Mouse (Mus musculus): Measurements from ENCODE around the gene Btbd2.
"Not testable (repeated sequence)": the region's sequence is repeated elsewhere in the genome, so short reads cannot be mapped to it uniquely, and the experiment has no call there.

The Btbd2 gene

DNA sequence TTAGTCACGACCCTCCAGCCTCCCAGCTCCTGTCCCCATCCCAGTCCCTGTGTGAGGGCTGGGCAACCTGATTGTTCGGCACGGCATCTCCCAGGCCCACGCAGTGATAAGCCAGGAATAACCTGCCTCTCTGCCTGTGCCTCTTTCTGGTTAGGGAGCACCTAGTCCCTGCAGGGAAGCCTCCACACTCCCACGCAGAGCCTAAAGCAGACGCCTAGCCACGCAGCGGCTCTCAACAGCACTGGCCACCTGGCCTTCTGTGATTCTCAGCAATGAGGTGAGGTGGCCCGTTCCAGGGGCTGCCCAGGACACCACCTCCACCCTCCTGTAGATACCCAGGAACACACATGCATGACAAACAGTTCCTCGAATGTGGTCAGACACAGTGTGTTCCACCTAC lies 6.5 kb downstream of the Btbd2 start:
- DNase-seq (ENCODE audit: low read depth in 1 of 2, low spot score in 2 of 2), result no peak

- not testable (repeated sequence) for DNase-seq (ENCODE audit: low read depth in 1 of 2, low spot score in 2 of 2)
Measured at GRCm38 (mm10) chr10:80649910-80650309, 7.0 kb downstream of the Btbd2 start.

DNA sequence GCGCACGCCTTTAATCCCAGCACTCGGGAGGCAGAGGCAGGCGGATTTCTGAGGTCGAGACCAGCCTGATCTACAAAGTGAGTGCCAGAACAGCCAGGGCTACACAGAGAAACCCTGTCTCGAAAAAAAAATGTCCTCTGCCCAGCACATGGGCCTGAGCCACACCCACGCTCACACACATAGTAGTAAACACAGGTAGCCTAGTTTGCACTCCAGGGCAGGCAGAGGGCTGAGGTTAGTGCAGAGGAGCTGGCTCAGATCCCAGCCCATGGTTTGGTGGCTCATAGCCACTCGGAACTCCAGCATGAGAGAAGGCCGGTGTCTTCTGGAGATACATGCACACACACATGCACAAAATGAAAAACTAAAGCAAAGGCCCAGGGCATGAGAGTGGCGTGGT lies 9.9 kb downstream of the Btbd2 start:
- no peak for DNase-seq (ENCODE audit: low read depth in 1 of 2, low spot score in 2 of 2)

DNA sequence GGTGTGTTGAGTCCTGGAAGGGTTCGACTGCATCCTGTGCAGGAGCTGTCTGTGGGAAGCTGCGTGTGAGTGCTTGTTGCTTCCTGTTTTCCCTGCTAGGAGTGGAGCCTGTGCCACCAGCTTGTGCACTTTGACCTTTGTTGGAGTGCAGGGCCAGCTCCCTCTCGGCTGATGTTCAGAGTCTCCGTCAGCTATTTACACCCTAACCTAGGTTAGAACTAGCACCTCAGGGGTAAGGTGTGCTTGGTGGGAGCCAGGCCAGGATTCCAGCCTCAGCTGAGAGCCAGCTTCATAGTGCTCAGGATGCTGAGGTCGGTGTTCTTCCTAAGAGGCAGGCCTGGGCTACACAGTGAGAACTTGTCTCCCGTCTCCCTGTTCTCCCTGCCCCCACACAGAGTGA lies 21.5 kb downstream of the Btbd2 start:
- no peak for DNase-seq (ENCODE audit: low read depth in 1 of 2, low spot score in 2 of 2)

- no peak for DNase-seq (ENCODE audit: low read depth in 1 of 2, low spot score in 2 of 2)
Measured at GRCm38 (mm10) chr10:80628925-80629324, 27.9 kb downstream of the Btbd2 start.

GRCm38 (mm10) chr10:80627685-80628084 lies 29.2 kb downstream of the Btbd2 start:
- DNase-seq (ENCODE audit: low read depth in 1 of 2, low spot score in 2 of 2), result no peak

- DNase-seq (ENCODE audit: low read depth in 1 of 2, low spot score in 2 of 2), result no peak
Measured at GRCm38 (mm10) chr10:80625764-80626163, 31.1 kb downstream of the Btbd2 start.

DNA sequence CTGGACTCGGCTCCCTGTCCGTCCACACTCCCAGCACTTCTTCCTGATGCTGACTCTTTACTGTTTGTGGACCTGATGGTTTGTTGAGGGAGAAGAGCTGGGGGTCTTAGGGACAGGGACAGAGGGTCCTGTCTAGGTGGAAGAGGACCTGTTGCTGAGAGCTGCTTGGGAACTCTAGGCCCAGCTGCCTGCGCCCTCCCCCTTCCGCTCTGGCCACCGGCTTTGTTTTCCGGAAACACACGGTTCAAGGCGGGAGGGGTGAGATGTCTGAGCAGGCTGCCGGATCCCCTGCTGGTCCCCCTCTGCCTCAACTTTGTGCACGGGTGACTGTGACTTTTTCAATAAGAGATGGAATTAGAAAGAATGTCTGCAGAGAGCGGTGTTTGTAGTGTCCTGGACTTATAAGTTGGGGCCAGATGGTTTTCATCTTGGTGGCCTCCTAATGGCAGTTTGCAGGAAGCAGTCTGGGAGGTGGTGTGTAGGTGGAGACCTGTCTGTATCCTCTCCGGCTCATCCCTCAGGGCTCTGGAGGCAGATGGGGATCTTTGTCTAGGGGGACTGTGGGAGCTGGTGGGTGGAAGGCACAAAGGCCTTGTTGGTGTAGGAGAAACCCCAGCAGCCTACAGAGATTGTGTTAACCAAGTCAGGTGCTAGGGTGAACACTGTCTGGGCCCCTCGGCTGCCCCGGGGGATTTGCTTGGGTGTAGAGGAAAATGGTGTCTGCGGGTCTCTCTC lies 33.2 kb downstream of the Btbd2 start:
- peak in 1 of 2 experiments; percentile 48 for DNase-seq (ENCODE audit: low read depth in 1 of 2, low spot score in 2 of 2)

DNA sequence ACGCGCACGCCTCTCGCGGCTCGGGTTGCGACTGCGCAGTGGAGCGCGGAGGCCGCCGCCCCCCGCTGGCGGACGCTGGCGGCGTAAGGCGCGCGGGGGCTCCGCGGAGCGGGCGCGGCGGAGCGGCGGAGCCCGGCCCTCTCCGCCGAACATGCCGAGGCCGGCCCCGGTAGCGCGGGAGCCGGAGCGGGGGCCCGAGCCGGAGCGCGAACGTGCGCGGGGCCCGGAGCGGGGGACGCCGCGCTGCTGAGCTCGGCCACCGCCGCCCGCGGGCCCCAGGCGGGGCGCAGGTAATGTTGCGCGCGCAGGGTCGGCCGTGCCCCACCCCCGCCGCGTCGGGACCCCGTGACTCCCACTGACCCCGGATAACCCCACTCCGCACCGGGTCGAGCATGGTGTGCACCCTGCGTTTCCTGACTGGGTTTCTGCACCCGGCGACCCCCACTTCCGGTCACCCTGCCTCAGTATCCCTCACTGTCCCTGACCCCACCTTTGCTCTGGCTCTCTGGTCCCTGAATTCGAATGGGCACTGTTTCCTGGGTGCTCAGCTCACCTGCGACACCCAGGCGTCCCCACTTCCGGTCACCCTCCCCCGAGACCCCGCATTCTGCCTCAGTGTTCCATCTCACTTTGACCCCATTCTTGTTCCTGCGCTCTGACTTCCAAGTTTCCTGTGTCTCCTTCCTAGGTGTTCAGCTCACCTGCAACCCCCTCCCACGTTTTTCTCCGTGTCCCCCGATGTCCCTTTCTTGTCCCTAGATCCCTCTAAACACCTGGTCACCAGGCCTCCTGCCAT lies 34.0 kb downstream of the Btbd2 start, which contains the start of gene Csnk1g2:
Gene Csnk1g2 (plus strand): TSS at position 178 of the 796 bp plus-strand sequence.
- DNase-seq (ENCODE audit: low read depth in 1 of 2, low spot score in 2 of 2), result peak in 1 of 2 experiments; percentile 18

DNA sequence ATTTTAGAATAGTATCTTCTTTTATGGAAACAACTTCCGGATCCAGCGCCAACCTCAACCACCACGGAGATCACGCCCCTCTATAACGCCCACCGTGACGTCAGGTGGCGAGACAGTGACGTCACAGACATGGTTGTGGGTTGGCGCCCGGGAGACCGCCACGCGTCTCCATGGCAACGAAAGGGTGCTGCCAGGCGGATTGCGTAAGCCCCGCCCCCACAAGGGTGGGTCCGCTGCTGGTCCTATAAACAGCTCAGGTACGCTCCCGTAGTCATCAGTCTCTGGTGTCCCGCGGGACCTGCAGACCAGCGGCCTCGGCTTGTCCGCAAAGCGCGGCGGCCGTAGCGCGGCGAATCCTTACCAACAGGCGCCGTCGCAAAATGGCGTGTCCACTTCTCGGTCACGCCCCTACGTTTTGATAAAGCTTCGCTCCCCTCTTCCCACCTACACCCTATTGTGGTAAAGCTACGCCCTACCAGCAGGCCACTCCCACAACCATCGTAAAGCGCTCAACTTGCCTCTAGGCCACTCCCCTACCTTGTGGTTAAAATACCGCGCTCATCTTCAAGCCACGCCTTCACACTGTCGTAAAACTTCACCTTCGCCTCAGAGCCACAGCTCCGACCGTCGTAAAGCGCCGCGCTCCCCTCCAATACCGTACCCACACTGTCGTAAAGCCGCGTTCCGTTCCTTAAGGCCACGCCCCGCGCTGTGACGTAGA lies 34.8 kb downstream of the Btbd2 start:
- peak; percentile 97 to 100 for DNase-seq (ENCODE audit: low read depth in 1 of 2, low spot score in 2 of 2)

- DNase-seq (ENCODE audit: low read depth in 1 of 2, low spot score in 2 of 2), result no peak
Measured at GRCm38 (mm10) chr10:80621690-80621939, 35.3 kb downstream of the Btbd2 start.

GRCm38 (mm10) chr10:80620796-80621689 lies 35.8 kb downstream of the Btbd2 start:
- no peak for DNase-seq (ENCODE audit: low read depth in 1 of 2, low spot score in 2 of 2)

- DNase-seq (ENCODE audit: low read depth in 1 of 2, low spot score in 2 of 2), result no peak
Measured at GRCm38 (mm10) chr10:80620365-80620764, 36.5 kb downstream of the Btbd2 start.

- no peak for DNase-seq (ENCODE audit: low read depth in 1 of 2, low spot score in 2 of 2)
Measured at GRCm38 (mm10) chr10:80619465-80620244, 37.2 kb downstream of the Btbd2 start.

DNA sequence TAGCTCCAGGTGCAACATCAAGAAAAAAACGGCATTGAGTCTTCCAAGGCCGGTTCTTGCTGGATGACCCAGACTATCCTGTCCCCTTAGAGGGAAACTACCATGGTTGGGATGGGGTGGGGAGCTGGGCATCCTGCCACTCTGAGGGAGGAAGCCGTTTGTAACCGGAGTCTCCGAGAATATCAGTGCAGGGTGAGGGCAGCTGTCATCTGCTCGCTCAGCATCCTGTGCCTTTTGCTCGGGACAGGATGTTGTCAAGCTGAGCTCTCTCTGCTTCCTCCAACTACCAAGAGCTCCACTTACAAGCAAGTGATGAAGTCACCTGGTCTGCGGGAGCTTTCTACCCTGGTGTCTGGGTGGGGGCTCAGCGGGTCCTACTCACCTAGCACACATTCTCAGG lies 38.7 kb downstream of the Btbd2 start:
- DNase-seq (ENCODE audit: low read depth in 1 of 2, low spot score in 2 of 2), result no peak

GRCm38 (mm10) chr10:80614351-80614750 lies 42.5 kb downstream of the Btbd2 start:
- DNase-seq (ENCODE audit: low read depth in 1 of 2, low spot score in 2 of 2), result no peak

DNA sequence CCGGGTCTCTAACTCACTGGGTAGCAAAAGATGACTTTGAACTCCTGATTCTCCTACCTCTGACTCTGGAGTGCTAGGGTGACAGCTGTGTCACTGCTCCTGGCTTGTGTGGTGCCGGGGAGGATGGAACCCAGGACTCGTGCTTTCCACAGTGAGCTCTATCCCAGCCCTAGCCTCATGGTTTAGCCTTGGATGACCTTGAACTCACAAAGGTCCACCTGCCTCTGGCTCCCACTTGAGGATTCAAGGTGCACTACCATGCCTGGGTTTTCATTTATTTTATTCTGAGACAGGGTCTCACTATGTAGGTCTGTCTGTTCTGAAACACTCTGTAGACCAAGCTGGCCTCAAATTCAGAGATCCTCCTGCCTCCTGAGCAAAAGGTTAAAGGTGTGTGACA lies 43.0 kb downstream of the Btbd2 start:
- DNase-seq (ENCODE audit: low read depth in 1 of 2, low spot score in 2 of 2), result no peak

DNA sequence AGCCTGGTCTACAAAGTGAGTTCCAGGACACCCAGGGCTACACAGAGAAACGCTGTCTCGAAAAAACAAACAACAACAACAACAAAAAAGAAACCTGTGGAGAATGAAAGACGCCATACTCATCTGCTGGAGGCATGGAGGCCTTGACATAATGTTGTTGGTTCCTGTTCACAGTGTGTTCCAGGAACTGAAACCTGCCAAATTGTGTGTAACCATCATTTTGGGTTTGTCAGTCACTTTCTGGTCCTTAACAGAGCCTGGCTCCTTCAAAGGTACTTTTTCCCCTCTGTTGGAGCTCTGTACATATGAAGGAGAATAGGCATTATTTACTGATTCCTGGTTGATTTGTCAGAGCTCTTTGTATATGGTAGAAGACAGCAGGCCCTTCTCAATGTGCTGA lies 45.0 kb downstream of the Btbd2 start:
- no peak for DNase-seq (ENCODE audit: low read depth in 1 of 2, low spot score in 2 of 2)

DNA sequence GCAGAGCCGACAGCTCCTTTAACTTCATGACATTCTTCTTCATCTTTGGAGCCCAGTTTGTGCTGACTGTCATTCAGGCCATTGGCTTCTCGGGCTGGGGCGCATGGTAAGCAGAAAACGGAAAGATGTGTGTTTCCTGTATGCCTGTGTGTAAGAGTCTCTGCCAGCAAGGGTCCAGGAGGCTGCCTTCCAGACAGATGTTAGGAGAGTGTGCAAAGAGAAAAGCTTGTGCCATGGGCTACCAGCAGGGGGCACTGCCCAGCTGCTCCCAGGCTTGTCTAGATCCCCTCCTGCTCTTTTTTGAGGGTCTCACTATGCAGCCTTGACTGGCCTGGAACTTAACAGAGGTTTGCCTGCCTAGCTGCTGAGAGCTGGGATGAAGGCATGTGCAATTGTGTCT lies 45.8 kb downstream of the Btbd2 start:
- DNase-seq (ENCODE audit: low read depth in 1 of 2, low spot score in 2 of 2), result no peak

DNA sequence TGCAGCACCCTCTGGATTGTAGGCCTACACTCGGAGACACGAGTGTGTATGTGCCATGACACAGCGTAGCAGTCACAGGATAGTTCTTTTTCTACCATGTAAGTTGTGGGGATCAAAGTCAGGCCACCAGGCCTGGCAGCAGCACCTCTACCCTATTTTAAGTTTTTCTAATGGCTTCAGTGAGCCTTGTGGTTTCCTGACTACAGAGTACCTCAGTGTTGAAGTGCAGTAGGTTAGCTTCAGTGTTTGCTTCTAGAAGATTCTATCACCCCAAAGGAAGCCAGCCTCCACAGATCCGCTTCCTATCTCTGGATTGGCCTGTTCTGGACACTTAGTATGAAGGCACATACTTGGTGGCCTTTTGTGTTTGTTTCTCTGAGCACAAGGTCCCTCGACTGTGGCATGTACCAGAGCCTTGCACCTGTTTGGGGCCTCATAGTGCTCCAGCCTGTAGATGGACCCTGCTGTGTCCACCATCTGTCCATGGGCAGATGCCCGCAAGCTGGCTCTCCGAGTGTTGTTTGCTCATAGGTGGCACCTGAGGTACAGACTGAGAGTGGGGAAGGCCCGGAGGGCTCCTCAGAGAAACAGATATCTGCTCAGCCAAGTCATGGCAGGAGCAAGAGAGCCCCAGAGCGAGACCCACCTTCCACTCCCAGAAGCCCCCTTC lies 46.6 kb downstream of the Btbd2 start:
- no peak for DNase-seq (ENCODE audit: low read depth in 1 of 2, low spot score in 2 of 2)
